Mouse (Mus musculus): ENCODE results near the gene Nmi. TPM values are rescaled to one million over a fixed set of nuclear protein-coding genes. Genes with fewer than 3 reads are reported as not detected.

Gene Nmi
- total RNA-seq, 2 experiments from 2014 or later = 1.2 to 2.5 TPM

DNA sequence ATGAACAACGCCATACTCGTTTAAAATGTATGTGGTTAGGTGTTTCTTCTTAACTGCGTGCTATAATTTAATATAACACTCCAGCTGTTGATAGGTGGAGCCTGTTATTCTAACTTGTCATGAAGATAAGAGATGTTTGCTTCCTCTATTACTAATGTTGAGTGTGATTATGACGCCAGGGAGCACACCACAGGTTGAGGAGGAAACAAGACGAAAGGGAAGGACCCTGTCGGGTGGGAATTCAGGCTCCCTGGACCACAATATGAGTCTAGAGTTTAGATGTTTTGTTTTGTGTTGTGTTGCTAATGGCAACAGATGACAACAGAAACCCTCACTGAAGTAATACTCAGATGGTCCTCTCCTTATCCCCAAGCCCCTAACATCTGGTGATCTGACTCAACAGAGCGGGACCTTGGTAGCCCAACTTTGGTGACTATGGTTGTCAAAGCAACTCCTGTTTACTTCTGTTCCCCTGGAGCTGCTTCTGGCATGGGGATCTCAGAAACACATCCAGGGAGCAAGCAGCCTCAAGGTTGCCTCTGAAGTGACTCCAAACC lies 19.6 kb downstream of the Nmi start:
- no peak for DNase-seq (ENCODE audit: extremely low spot score in 1 of 2, low spot score in 2 of 2)
- intact Hi-C loops (cut with DNase I) = no loop called here

DNA sequence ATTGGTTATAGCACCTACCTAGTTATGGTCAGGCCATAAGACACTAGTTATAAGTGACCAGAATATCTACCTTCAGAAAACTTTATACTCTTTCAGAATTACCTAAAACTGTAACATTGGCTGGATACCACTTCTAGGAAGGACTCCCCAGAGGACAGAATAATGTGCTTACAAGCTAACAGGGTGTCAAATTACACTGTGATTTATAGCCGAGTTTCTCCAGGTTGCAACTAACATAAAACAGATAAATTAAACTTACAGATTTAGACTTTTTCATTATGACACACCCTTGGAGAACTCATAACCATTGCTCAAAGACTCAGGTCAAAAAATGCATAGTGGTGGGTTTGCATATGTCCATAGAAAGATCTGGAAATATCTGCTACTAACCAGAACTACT lies 22.4 kb downstream of the Nmi start:
- intact Hi-C loops (cut with DNase I) = no loop called here
- no peak for DNase-seq (ENCODE audit: extremely low spot score in 1 of 2, low spot score in 2 of 2)

DNA sequence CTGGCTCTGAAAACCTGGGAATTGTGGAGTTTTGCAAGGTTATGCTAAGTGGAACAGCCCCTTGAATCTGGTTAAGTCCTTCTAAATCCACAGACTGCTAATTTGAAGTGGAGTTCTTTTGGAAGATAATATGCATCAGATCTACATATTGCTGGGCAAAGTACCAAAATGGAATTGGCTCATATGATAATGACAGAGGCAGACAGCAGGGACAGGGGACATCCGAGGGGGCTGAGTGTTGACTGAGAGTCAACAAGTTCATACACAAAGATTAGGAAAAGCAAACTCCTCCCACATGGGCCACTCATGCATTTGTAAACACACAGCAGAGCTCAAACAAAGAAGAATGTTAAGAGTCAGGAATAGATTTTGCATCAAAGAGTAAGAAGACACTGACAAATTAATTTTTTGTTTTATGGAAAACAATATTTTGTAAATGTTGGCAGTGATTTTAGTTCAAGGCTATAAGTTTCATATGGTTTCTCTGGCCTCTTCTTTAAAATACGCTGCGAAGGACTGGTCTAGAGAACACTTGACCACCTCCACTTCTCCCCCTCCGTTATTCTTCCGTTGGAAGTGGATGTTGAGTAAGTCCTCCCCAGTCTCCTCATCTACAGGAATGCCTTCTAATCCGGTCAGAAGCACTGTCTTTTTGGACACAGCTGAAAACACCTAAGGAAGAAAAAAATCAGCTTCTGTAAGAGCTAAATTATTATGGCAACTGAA lies 25.0 kb downstream of the Nmi start:
- no peak for DNase-seq (ENCODE audit: extremely low spot score in 1 of 2, low spot score in 2 of 2)
- intact Hi-C loops (cut with DNase I) = no loop called here

GRCm38 (mm10) chr2:51945812-51946211 lies 27.5 kb downstream of the Nmi start:
- DNase-seq (ENCODE audit: extremely low spot score in 1 of 2, low spot score in 2 of 2) = no peak
- intact Hi-C loops (cut with DNase I) = no loop called here

DNA sequence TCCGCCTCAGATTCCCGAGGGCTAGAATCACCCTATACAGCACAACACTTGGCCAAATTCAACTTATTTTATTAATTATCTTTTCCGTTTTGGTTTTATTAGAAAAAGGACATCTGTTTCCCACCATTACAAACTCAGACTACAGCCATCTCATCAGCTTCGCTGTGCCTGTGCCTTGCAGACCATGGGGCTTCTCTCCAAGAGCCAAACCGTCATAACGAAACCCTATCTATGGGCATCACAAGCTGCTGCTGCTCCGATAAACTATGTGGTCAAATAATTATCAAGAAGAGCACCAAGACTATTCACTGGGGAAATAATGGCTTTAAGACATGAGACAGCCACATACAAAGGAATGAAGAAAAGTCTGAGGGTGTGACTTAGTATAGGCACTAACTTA lies 31.5 kb downstream of the Nmi start:
- intact Hi-C loops (cut with DNase I) = no loop called here
- no peak for DNase-seq (ENCODE audit: extremely low spot score in 1 of 2, low spot score in 2 of 2)

- DNase-seq (ENCODE audit: extremely low spot score in 1 of 2, low spot score in 2 of 2) = no peak
- intact Hi-C loops (cut with DNase I) = loop anchor here (5.0 kb wide), 1 partner anchor 134 kb away; the partner anchor contains the start of gene Rif1
Measured at GRCm38 (mm10) chr2:51938750-51939149, 34.5 kb downstream of the Nmi start.

- intact Hi-C loops (cut with DNase I) = loop anchor here (5.0 kb wide), 1 partner anchor 135 kb away; the partner anchor contains the start of gene Rif1
- DNase-seq (ENCODE audit: extremely low spot score in 1 of 2, low spot score in 2 of 2) = no peak
Measured at GRCm38 (mm10) chr2:51937004-51937403, 36.3 kb downstream of the Nmi start.

DNA sequence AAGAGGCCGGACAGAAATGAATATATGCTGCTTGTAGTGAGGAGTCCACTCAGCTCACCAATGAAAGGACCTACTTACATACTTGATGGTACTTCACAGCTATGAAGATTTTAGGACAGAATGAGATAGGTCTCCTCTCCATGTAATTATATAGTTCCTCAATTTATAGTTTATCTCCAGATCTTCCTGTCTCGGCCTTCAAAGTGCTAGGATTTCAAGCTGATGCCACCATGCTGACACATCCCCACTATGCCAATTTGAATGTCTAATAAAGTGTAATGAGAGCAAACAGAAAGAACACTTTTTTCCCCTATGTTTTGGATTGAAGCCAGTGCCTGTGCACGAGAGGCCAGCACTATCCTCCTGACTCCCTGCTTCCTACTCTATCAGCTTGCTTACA lies 36.7 kb downstream of the Nmi start:
- intact Hi-C loops (cut with DNase I) = loop anchor here (5.0 kb wide), 1 partner anchor 136 kb away; the partner anchor contains the start of gene Rif1
- no peak for DNase-seq (ENCODE audit: extremely low spot score in 1 of 2, low spot score in 2 of 2)

DNA sequence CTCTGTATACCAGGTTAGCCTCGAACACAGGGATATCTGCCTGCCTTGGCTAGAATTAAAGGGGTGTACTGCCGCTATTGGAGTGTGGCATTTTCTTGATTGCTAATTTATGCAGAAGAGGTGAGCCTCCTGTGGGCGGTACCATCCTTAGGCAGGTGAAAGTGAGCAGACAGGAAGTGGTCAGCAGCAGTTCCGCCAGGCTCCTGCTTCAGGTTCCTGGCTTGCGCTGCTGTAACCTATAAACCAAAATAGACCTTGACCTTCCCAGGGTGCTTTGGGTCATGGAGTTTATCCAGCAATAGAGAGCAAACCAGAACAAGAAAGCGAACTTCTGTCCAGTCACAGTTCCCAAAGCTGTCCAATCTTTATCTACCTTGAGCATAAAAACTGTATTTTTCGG lies 37.4 kb downstream of the Nmi start:
- DNase-seq (ENCODE audit: extremely low spot score in 1 of 2, low spot score in 2 of 2) = no peak
- intact Hi-C loops (cut with DNase I) = loop anchor here (5.0 kb wide), 1 partner anchor 136 kb away; the partner anchor contains the start of gene Rif1

DNA sequence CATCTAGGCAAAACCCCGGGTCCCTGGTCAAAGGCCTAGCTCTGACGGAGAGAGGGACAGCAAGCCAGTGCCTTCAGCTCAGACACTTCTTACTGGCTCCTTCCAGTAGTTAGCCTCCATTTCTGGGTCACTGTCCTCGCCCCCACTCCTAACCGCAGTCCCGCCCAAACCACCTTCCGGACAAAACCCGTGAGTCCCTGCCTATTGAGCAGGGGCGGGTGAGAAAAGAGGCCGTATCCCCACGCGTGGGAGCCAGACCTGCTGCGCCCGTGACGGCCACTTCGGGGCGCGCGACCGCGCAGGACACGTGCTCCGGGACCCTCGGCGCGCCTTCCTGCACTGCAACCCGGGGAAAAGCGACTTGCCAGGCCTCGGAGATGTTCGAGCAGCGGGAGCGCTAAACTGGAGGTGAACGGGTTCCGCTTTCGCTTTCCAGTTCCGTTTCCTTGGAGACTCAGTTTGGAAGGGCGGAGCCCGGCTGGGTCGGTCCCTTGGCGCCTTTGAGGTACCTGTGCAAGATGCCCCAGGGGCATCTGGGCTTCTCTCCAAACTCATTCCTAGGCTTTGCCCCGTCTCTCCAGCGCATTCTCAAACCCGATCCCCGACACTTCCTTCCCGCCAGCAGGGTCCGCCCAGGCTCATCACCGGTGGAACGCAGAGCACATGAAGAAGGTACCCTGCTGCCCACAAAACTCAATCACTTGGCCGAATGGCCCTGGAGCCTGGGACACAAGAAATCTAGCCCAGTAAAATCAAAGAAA lies 38.5 kb downstream of the Nmi start, which contains the start of gene Rbm43:
Gene Rbm43 (minus strand): TSS at position 590 of the 761 bp plus-strand sequence.
- intact Hi-C loops (cut with DNase I) = loop anchor here (5.0 kb wide), 1 partner anchor 138 kb away; the partner anchor contains the start of gene Rif1
- peak; percentile 66 to 84 for DNase-seq (ENCODE audit: extremely low spot score in 1 of 2, low spot score in 2 of 2)

GRCm38 (mm10) chr2:51933341-51934134 lies 39.8 kb downstream of the Nmi start:
- intact Hi-C loops (cut with DNase I) = no loop called here
- no peak for DNase-seq (ENCODE audit: extremely low spot score in 1 of 2, low spot score in 2 of 2)

GRCm38 (mm10) chr2:51931241-51931640 lies 42.1 kb downstream of the Nmi start:
- intact Hi-C loops (cut with DNase I) = no loop called here
- DNase-seq (ENCODE audit: extremely low spot score in 1 of 2, low spot score in 2 of 2) = no peak

GRCm38 (mm10) chr2:51914944-51915680 lies 58.2 kb downstream of the Nmi start:
- intact Hi-C loops (cut with DNase I) = loop anchor here (5.0 kb wide), 2 partner anchors 768 to 1608 kb away; partner anchors contain the start of gene Rnd3
- peak; percentile 70 to 78 for DNase-seq (ENCODE audit: extremely low spot score in 1 of 2, low spot score in 2 of 2)

- DNase-seq (ENCODE audit: extremely low spot score in 1 of 2, low spot score in 2 of 2) = no peak
- intact Hi-C loops (cut with DNase I) = loop anchor here (5.0 kb wide), 1 partner anchor 1607 kb away; no protein-coding TSS in a partner anchor
Measured at GRCm38 (mm10) chr2:51914532-51914931, 58.8 kb downstream of the Nmi start.

DNA sequence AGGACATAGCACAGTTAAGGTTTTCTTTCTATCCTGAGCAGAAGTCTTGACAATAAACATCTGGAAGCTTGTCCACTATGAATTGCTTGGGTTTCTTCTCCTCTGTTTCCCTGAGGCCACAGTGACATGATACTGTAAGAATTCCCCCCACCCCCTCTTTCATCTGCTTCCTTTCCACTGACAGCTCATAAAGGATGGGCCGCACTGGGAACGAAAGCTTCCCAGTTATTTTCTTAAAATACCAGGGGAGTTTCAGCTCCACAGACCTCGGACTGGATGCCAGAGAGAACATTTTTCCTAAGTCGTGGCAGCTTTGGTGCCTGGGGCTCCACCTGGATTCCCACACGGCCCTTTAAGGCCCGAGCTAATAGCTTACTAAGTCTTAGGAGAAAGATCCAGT lies 60.6 kb downstream of the Nmi start:
- DNase-seq (ENCODE audit: extremely low spot score in 1 of 2, low spot score in 2 of 2) = no peak
- intact Hi-C loops (cut with DNase I) = loop anchor here (5.0 kb wide), 1 partner anchor 1605 kb away; no protein-coding TSS in a partner anchor

- DNase-seq (ENCODE audit: extremely low spot score in 1 of 2, low spot score in 2 of 2) = no peak
- intact Hi-C loops (cut with DNase I) = loop anchor here (5.0 kb wide), 1 partner anchor 1605 kb away; no protein-coding TSS in a partner anchor
Measured at GRCm38 (mm10) chr2:51911864-51912263, 61.4 kb downstream of the Nmi start.

DNA sequence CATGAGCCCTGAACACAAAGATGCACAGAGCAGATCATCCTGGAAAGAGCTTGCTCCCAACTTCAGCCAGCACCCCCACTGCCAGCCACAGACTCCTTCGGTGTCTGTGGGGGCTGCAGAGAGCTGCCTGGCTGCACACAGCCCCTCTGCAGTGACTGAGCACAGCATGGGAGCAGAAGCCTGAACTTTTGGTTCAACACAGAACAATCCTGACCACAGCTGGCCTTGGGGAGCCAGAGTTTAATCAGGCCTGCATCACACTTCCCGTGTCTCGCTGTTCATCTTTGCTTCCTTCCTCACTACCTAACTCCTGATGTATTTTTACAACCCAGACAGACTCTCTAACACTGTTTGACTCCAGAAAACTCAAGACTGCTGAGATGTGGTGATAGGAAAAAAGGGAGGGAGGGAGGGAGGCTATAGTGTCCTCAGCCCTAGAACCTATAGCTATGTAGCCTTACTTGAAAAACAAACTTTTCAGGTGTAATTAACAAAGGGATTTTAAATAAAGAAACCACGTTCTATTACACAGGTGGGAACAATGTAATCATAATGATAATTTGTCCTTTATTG lies 65.7 kb downstream of the Nmi start:
- DNase-seq (ENCODE audit: extremely low spot score in 1 of 2, low spot score in 2 of 2) = no peak
- intact Hi-C loops (cut with DNase I) = no loop called here

- DNase-seq (ENCODE audit: extremely low spot score in 1 of 2, low spot score in 2 of 2) = no peak
- intact Hi-C loops (cut with DNase I) = no loop called here
Measured at GRCm38 (mm10) chr2:51905637-51906036, 67.7 kb downstream of the Nmi start.
